ENCODE assay signal across 36 mouse cellular contexts in the genomic region with DNA sequence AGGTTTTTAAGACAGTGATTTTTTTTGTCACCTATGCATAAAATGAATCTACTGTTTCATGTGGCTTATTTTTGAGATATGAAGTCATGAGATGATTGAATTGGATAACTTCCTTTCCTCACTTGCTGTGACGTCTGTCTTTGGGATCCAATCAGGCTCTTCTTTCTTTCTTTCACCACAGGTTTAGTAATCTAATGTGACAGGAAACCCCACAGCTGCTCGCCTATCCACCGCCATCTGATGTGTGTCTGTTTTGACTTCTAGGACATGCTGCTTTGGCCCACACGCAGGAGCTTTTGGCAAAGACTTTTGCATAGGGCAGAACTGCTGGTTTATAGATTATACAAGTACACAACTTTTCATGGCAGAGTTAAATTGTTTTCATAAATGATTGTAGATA. TPM values are rescaled to one million over a fixed set of nuclear protein-coding genes. Genes with fewer than 3 reads are reported as not detected.
A peak's percentile ranks its signal among the peaks of the same experiment; 100 is the strongest.
DNase-seq lines count a peak whose midpoint lies in the region; ATAC-seq and TF ChIP-seq lines count a peak whose summit lies in the region.
"Had no signal": no experiment of that assay in that cellular context is flagged by ENCODE, and none has a peak within 500 bp of the region (broad histone marks: within the 10 kb centered on the region; RNA-seq: fewer than 3 reads in every experiment).

No protein-coding gene starts in this region.

- WGBS in lung, embryonic 14.5 days: 33% methylated on average over 4 of the region's 4 CpGs

- TF ChIP-seq CTCF in lung, embryonic 14.5 days (IDR thresholded peaks at IDR 0.05; ENCODE audit: low read depth): no peak
- no peak for TF ChIP-seq CTCF in brain, embryonic 14.5 days (IDR thresholded peaks at IDR 0.05; ENCODE audit: borderline replicate concordance, extremely low read depth, insufficient read depth, insufficient read length)
- no peak for TF ChIP-seq CTCF in left cerebral cortex, adult 2 months (IDR thresholded peaks at IDR 0.05)

- H3K27me3 ChIP-seq in lung, embryonic 14.5 days (ENCODE audit: insufficient read depth, low read length): no peaks in the 10 kb centered on the region
- H3K27me3 ChIP-seq: embryonic facial prominence, embryonic 13.5 days; liver, embryonic 12.5 days; megakaryocyte, embryonic 14.5 days; midbrain, embryonic 12.5 days had no signal

- ATAC-seq in lung, embryonic 14.5 days (ENCODE audit: insufficient read depth): peak; percentile 72
- ATAC-seq: forebrain, postnatal 0 days; hindbrain, embryonic 16.5 days; intestine, embryonic 16.5 days; liver, embryonic 12.5 days; liver, postnatal 0 days had no signal

- H3K4me3 ChIP-seq in lung, embryonic 14.5 days (ENCODE audit: low read depth, low read length): no peak overlapping the region
- H3K4me3 ChIP-seq in left cerebral cortex, adult 2 months: no peak overlapping the region
- H3K4me3 ChIP-seq: embryonic facial prominence, embryonic 13.5 days; forebrain, embryonic 10.5 days; liver, embryonic 12.5 days; megakaryocyte, embryonic 14.5 days; midbrain, embryonic 12.5 days; myocyte had no signal

- no peaks in the 10 kb centered on the region for H3K36me3 ChIP-seq in lung, embryonic 14.5 days (ENCODE audit: insufficient read depth)
- H3K36me3 ChIP-seq: embryonic facial prominence, embryonic 13.5 days; forebrain, embryonic 10.5 days; G1E; liver, embryonic 12.5 days; midbrain, embryonic 12.5 days had no signal

- 0 out of 2 replicates have a peak overlapping the region, but pooled peaks have one; percentile 13 for H3K27ac ChIP-seq in lung, embryonic 14.5 days (ENCODE audit: low read depth)
- H3K27ac ChIP-seq in left cerebral cortex, adult 2 months: no peak overlapping the region
- H3K27ac ChIP-seq: embryonic facial prominence, embryonic 13.5 days; forebrain, embryonic 10.5 days; kidney, postnatal 0 days; liver, embryonic 12.5 days; midbrain, embryonic 12.5 days had no signal

- no peak overlapping the region for H3K9ac ChIP-seq in lung, embryonic 14.5 days
- H3K9ac ChIP-seq: embryonic facial prominence, embryonic 13.5 days; forebrain, postnatal 0 days; liver, embryonic 12.5 days; liver, postnatal 0 days; midbrain, embryonic 12.5 days had no signal

- no peaks in the 10 kb centered on the region for H3K9me3 ChIP-seq in lung, embryonic 14.5 days (ENCODE audit: low read depth, low read length)
- H3K9me3 ChIP-seq: embryonic facial prominence, embryonic 13.5 days; forebrain, embryonic 10.5 days; G1E; liver, embryonic 12.5 days; midbrain, embryonic 12.5 days had no signal

- TF ChIP-seq POLR2A in brain, embryonic 14.5 days (IDR thresholded peaks at IDR 0.05; ENCODE audit: borderline replicate concordance, extremely low read depth, insufficient read depth, insufficient read length, poor library complexity, severe bottlenecking): no peak

- no peak overlapping the region for H3K4me2 ChIP-seq in lung, embryonic 14.5 days
- H3K4me2 ChIP-seq: embryonic facial prominence, embryonic 13.5 days; liver, embryonic 12.5 days; midbrain, embryonic 12.5 days had no signal

- 0 out of 2 replicates have a peak, but pooled peaks cover 2% of the 10 kb centered on the region for H3K4me1 ChIP-seq in lung, embryonic 14.5 days (ENCODE audit: insufficient read depth)
- H3K4me1 ChIP-seq: embryonic facial prominence, embryonic 13.5 days; forebrain, embryonic 10.5 days; liver, embryonic 12.5 days; midbrain, embryonic 12.5 days had no signal

- intact Hi-C loops in left cerebral cortex, adult 2 months (cut with DNase I): no loop called here

- peak; percentile 70 for DNase-seq in lung, embryonic 14.5 days
- DNase-seq in lung, adult 18-20 months: no peak
- peak; percentile 23 for DNase-seq in thymus, postnatal 0 days (ENCODE audit: low spot score)
- DNase-seq in thymus, postnatal 4 days: no peak
- peak; percentile 31 for DNase-seq in brain, embryonic 14.5 days (ENCODE audit: low read depth)
- DNase-seq in left cerebral cortex, adult 2 months (ENCODE audit: extremely low spot score in 1 of 2, low spot score in 2 of 2): no peak
- no peak for DNase-seq in neural tube, embryonic 10.5 days (ENCODE audit: extremely low spot score, low spot score)
- DNase-seq: adrenal gland, postnatal 14 days; cerebellum, adult 18-20 months; forebrain, postnatal 0 days; heart, postnatal 14 days; kidney, adult 8-10 months; kidney, postnatal 4 days; left cerebral cortex, postnatal 4 days; liver, postnatal 0 days; retina, postnatal 1 day; right cerebral cortex, postnatal 14 days; thymus, adult 18-20 months; thymus, postnatal 36 days had no signal

RNA-seq across cellular contexts. Expression of a gene that starts 30.4 kb away (rescaled TPM):
- polyA plus RNA-seq in lung, embryonic 14.5 days (2014; fragmentation: Nextera tagmentation; extraction: Ambion mirVana): 0.32 and 0.51 TPM in 2 replicates
- polyA plus RNA-seq in thymus, postnatal 0 days (2015; fragmentation: Nextera tagmentation; extraction: Ambion mirVana): 0.68 and 0.80 TPM in 2 replicates
- 4.1 and 5.1 TPM in 2 replicates for polyA plus RNA-seq in brain, embryonic 14.5 days (2012; rRNA removed)
- total RNA-seq in left cerebral cortex, adult 2 months (2021): 1 to 10 TPM; 2.1 to 2.2 TPM
- total RNA-seq: adrenal gland, postnatal 14 days; common myeloid progenitor, adult 5-6 weeks; G1E; gastrocnemius, adult 8-10 months; gastrocnemius, postnatal 4 days; heart, postnatal 14 days; layer of hippocampus, adult 8-10 months; layer of hippocampus, postnatal 25 days had no signal
- polyA plus RNA-seq: G1E; heart, embryonic 14.5 days; intestine, embryonic 16.5 days; kidney, postnatal 0 days; liver, embryonic 12.5 days; neural tube, embryonic 14.5 days had no signal

Comparison
In these comparisons a context has a peak if more than half of its experiments do, and no peak if none do; other contexts are left out.
1. DNase-seq: peak in lung, embryonic 14.5 days (single experiment), thymus, postnatal 0 days (single experiment) and brain, embryonic 14.5 days (single experiment); none in lung, adult 18-20 months (0 of 2), thymus, postnatal 4 days (single experiment), left cerebral cortex, adult 2 months (0 of 2) and neural tube, embryonic 10.5 days (single experiment).